In genomic region chr11:53430300-53430669, GRCm38 (mm10) we compare ENCODE assay signal across 7 mouse cellular contexts. TPM values are rescaled to one million over a fixed set of nuclear protein-coding genes. Genes with fewer than 3 reads are reported as not detected.
A peak's percentile ranks its signal among the peaks of the same experiment; 100 is the strongest.
DNase-seq lines count a peak whose midpoint lies in the region; ATAC-seq and TF ChIP-seq lines count a peak whose summit lies in the region.

No protein-coding gene starts in this region.

- no peak for DNase-seq in lung, postnatal 0 days (ENCODE audit: low spot score)
- DNase-seq in lung, adult 18-20 months: no peak
- no peak for DNase-seq in embryonic facial prominence, embryonic 10.5 days (ENCODE audit: low spot score)
- no peak for DNase-seq in layer of hippocampus, adult 8-10 months (ENCODE audit: low spot score in 2 of 2)
- no peak for DNase-seq in spleen, postnatal 4 days (ENCODE audit: low spot score in 2 of 2)

- TF ChIP-seq CTCF in lung, postnatal 0 days (IDR thresholded peaks at IDR 0.05): no peak

- no peaks in the 10 kb centered on the region for H3K36me3 ChIP-seq in lung, postnatal 0 days (ENCODE audit: insufficient read depth, low read length)
- H3K36me3 ChIP-seq in embryonic facial prominence, embryonic 10.5 days (replicated peaks): peaks cover 25% of the 10 kb centered on the region
- H3K36me3 ChIP-seq in hindbrain, embryonic 16.5 days (ENCODE audit: control insufficient read depth, insufficient read depth, low read length): peaks cover 6% of the 10 kb centered on the region
- H3K36me3 ChIP-seq in midbrain, embryonic 13.5 days: peaks cover 12% of the 10 kb centered on the region

- H3K4me3 ChIP-seq in lung, postnatal 0 days (ENCODE audit: low read depth, low read length): peak overlapping the region; percentile 71
- H3K4me3 ChIP-seq in embryonic facial prominence, embryonic 10.5 days: peak overlapping the region; percentile 99
- peak overlapping the region; percentile 90 for H3K4me3 ChIP-seq in hindbrain, embryonic 16.5 days (ENCODE audit: low read length)
- H3K4me3 ChIP-seq in midbrain, embryonic 13.5 days (replicated peaks): peak overlapping the region; percentile 90

- H3K4me2 ChIP-seq in lung, postnatal 0 days (replicated peaks; ENCODE audit: low read depth, low read length): peak overlapping the region; percentile 65
- peak overlapping the region; percentile 94 for H3K4me2 ChIP-seq in hindbrain, embryonic 16.5 days (ENCODE audit: low read length)
- H3K4me2 ChIP-seq in midbrain, embryonic 13.5 days (replicated peaks): peak overlapping the region; percentile 95

- 0 out of 2 replicates have a peak, but pooled peaks cover 4% of the 10 kb centered on the region for H3K4me1 ChIP-seq in lung, postnatal 0 days (ENCODE audit: insufficient read depth, low read depth, low read length)
- H3K4me1 ChIP-seq in embryonic facial prominence, embryonic 10.5 days: peaks cover 17% of the 10 kb centered on the region
- H3K4me1 ChIP-seq in hindbrain, embryonic 16.5 days (ENCODE audit: control insufficient read depth, insufficient read depth, low read depth, low read length): peaks cover 7% of the 10 kb centered on the region
- H3K4me1 ChIP-seq in midbrain, embryonic 13.5 days (replicated peaks): peaks cover 18% of the 10 kb centered on the region

- WGBS in lung, postnatal 0 days: under 1% methylated on average over 34 of the region's 34 CpGs
- under 1% methylated on average over 34 of the region's 34 CpGs for WGBS in embryonic facial prominence, embryonic 10.5 days
- WGBS in hindbrain, embryonic 16.5 days: under 1% methylated on average over 32 of the region's 34 CpGs
- WGBS in midbrain, embryonic 13.5 days: under 1% methylated on average over 34 of the region's 34 CpGs

- no peak for TF ChIP-seq EP300 in lung, postnatal 0 days (IDR thresholded peaks at IDR 0.05)

- H3K27me3 ChIP-seq in lung, postnatal 0 days (replicated peaks; ENCODE audit: insufficient read depth, low read length): no peaks in the 10 kb centered on the region
- 0 out of 2 replicates have a peak, but pooled peaks cover 4% of the 10 kb centered on the region for H3K27me3 ChIP-seq in embryonic facial prominence, embryonic 10.5 days (replicated peaks; ENCODE audit: low read depth, poor library complexity, severe bottlenecking)
- no peaks in the 10 kb centered on the region for H3K27me3 ChIP-seq in hindbrain, embryonic 16.5 days (replicated peaks; ENCODE audit: control insufficient read depth, insufficient read depth, low read length)
- H3K27me3 ChIP-seq in midbrain, embryonic 13.5 days: no peaks in the 10 kb centered on the region

- no peaks in the 10 kb centered on the region for H3K9me3 ChIP-seq in lung, postnatal 0 days (ENCODE audit: low read length)
- no peaks in the 10 kb centered on the region for H3K9me3 ChIP-seq in embryonic facial prominence, embryonic 10.5 days
- no peaks in the 10 kb centered on the region for H3K9me3 ChIP-seq in hindbrain, embryonic 16.5 days (ENCODE audit: control insufficient read depth, low read length)
- H3K9me3 ChIP-seq in midbrain, embryonic 13.5 days: no peaks in the 10 kb centered on the region

- peak; percentile 33 for ATAC-seq in lung, postnatal 0 days
- ATAC-seq in hindbrain, embryonic 16.5 days: peak; percentile 60
- peak; percentile 67; the same call in 1 of the 2 replicates for ATAC-seq in midbrain, embryonic 13.5 days

- H3K9ac ChIP-seq in lung, postnatal 0 days (replicated peaks; ENCODE audit: low read depth): peak overlapping the region; percentile 82
- peak overlapping the region; percentile 89 for H3K9ac ChIP-seq in hindbrain, embryonic 16.5 days (ENCODE audit: low read depth, low read length)
- peak overlapping the region; percentile 91 for H3K9ac ChIP-seq in midbrain, embryonic 13.5 days (replicated peaks)

- peak overlapping the region; percentile 86 for H3K27ac ChIP-seq in lung, postnatal 0 days (ENCODE audit: low read length)
- H3K27ac ChIP-seq in embryonic facial prominence, embryonic 10.5 days (replicated peaks): peak overlapping the region; percentile 85
- H3K27ac ChIP-seq in hindbrain, embryonic 16.5 days (ENCODE audit: low read depth, low read length): peak overlapping the region; percentile 88
- peak overlapping the region; percentile 72 for H3K27ac ChIP-seq in midbrain, embryonic 13.5 days

RNA-seq across cellular contexts. Expression of gene Uqcrq, which starts 0.3 kb away (rescaled TPM):
- 442 and 520 TPM in 2 replicates for polyA plus RNA-seq in lung, postnatal 0 days (2015; fragmentation: Nextera tagmentation; extraction: Ambion mirVana)
- polyA plus RNA-seq in embryonic facial prominence, embryonic 10.5 days (2016; fragmentation: Nextera tagmentation; extraction: Ambion mirVana): 525 and 531 TPM in 2 replicates
- 747 and 916 TPM in 2 replicates for polyA plus RNA-seq in hindbrain, embryonic 16.5 days (2015; fragmentation: Nextera tagmentation; extraction: Ambion mirVana)
- polyA plus RNA-seq in midbrain, embryonic 13.5 days (2015; fragmentation: Nextera tagmentation; extraction: Ambion mirVana): 644 and 672 TPM in 2 replicates
- 100 to 1,000 TPM; 374 to 418 (median 397) TPM for total RNA-seq in layer of hippocampus, adult 8-10 months (2022)

RNA-seq across cellular contexts. Expression of gene Gdf9, which starts 0.5 kb away (rescaled TPM):
- 0.84 and 1.3 TPM in 2 replicates for polyA plus RNA-seq in lung, postnatal 0 days (2015; fragmentation: Nextera tagmentation; extraction: Ambion mirVana)
- 0.82 and 1.4 TPM in 2 replicates for polyA plus RNA-seq in embryonic facial prominence, embryonic 10.5 days (2016; fragmentation: Nextera tagmentation; extraction: Ambion mirVana)
- polyA plus RNA-seq in hindbrain, embryonic 16.5 days (2015; fragmentation: Nextera tagmentation; extraction: Ambion mirVana): 3.0 and 4.1 TPM in 2 replicates
- polyA plus RNA-seq in midbrain, embryonic 13.5 days (2015; fragmentation: Nextera tagmentation; extraction: Ambion mirVana): 3.3 and 3.7 TPM in 2 replicates
- under 1 TPM; 0.69 to 0.96 (median 0.93) TPM for total RNA-seq in layer of hippocampus, adult 8-10 months (2022)

RNA-seq across cellular contexts. Expression of gene Leap2, which starts 7.3 kb away (rescaled TPM):
- 0.38 TPM in 1 of 2 replicates, not detected in the other for polyA plus RNA-seq in lung, postnatal 0 days (2015; fragmentation: Nextera tagmentation; extraction: Ambion mirVana)
- polyA plus RNA-seq in embryonic facial prominence, embryonic 10.5 days (2016; fragmentation: Nextera tagmentation; extraction: Ambion mirVana): not detected in 2 replicates
- 0.33 and 0.44 TPM in 2 replicates for polyA plus RNA-seq in hindbrain, embryonic 16.5 days (2015; fragmentation: Nextera tagmentation; extraction: Ambion mirVana)
- polyA plus RNA-seq in midbrain, embryonic 13.5 days (2015; fragmentation: Nextera tagmentation; extraction: Ambion mirVana): not detected in 2 replicates
- total RNA-seq in layer of hippocampus, adult 8-10 months (2022): not detected

RNA-seq across cellular contexts. Expression of gene Gm10447, which starts 26.6 kb away (rescaled TPM):
- 0.10 TPM in 1 of 2 replicates, not detected in the other for polyA plus RNA-seq in lung, postnatal 0 days (2015; fragmentation: Nextera tagmentation; extraction: Ambion mirVana)
- 0.16 and 0.19 TPM in 2 replicates for polyA plus RNA-seq in embryonic facial prominence, embryonic 10.5 days (2016; fragmentation: Nextera tagmentation; extraction: Ambion mirVana)
- not detected in 2 replicates for polyA plus RNA-seq in hindbrain, embryonic 16.5 days (2015; fragmentation: Nextera tagmentation; extraction: Ambion mirVana)
- polyA plus RNA-seq in midbrain, embryonic 13.5 days (2015; fragmentation: Nextera tagmentation; extraction: Ambion mirVana): not detected in 2 replicates
- total RNA-seq in layer of hippocampus, adult 8-10 months (2022): under 1 TPM; 0.12 to 0.33 (median 0.17) TPM

RNA-seq across cellular contexts. Expression of gene Shroom1, which starts 26.7 kb away (rescaled TPM):
- 0.88 and 1.0 TPM in 2 replicates for polyA plus RNA-seq in lung, postnatal 0 days (2015; fragmentation: Nextera tagmentation; extraction: Ambion mirVana)
- polyA plus RNA-seq in embryonic facial prominence, embryonic 10.5 days (2016; fragmentation: Nextera tagmentation; extraction: Ambion mirVana): 2.3 and 2.4 TPM in 2 replicates
- 3.2 and 3.6 TPM in 2 replicates for polyA plus RNA-seq in hindbrain, embryonic 16.5 days (2015; fragmentation: Nextera tagmentation; extraction: Ambion mirVana)
- polyA plus RNA-seq in midbrain, embryonic 13.5 days (2015; fragmentation: Nextera tagmentation; extraction: Ambion mirVana): 1.8 and 2.2 TPM in 2 replicates
- 1 to 10 TPM; 4.7 to 5.9 (median 5.1) TPM for total RNA-seq in layer of hippocampus, adult 8-10 months (2022)
